Mouse (Mus musculus) spleen, adult 2 months (tissue): ENCODE measurements around the gene Prkab1. TPM values are rescaled to one million over a fixed set of nuclear protein-coding genes. Genes with fewer than 3 reads are reported as not detected.

Experiments
- DNase-seq, 2 experiments: peaks; one replicate each; pipeline versions ENCODE4 v3.0.0 to v3.0.0-alpha.2; 2012 to 2021; ENCODE audit warnings: low spot score in 2 of 2, low read depth in 1 of 2
- H3K27ac ChIP-seq: fragments of 200-500 bp; 2 replicates; pipeline ENCODE4 v1.5.1; 2012; ENCODE audit warnings: low read length, inconsistent platforms; ENCODE audit not compliant: insufficient read depth
- H3K27me3 ChIP-seq: fragments of 200-500 bp; 2 replicates; pipeline ENCODE4 v1.6.1; 2012; ENCODE audit warnings: mild to moderate bottlenecking, moderate library complexity, low read length, inconsistent platforms; ENCODE audit not compliant: control insufficient read depth, insufficient read depth
- H3K36me3 ChIP-seq: fragments of 200-500 bp; 2 replicates; pipeline ENCODE4 v1.6.1; 2012; ENCODE audit warnings: mild to moderate bottlenecking, low read length, inconsistent platforms; ENCODE audit not compliant: control insufficient read depth, insufficient read depth
- H3K4me1 ChIP-seq: fragments of 200-500 bp; 2 replicates; pipeline ENCODE4 v1.6.1; 2011; ENCODE audit warnings: inconsistent platforms; ENCODE audit not compliant: control insufficient read depth, insufficient read depth, insufficient read length
- H3K4me3 ChIP-seq: fragments of 200-500 bp; 2 replicates; pipeline ENCODE4 v1.5.1; 2011; ENCODE audit warnings: mild to moderate bottlenecking, inconsistent platforms; ENCODE audit not compliant: insufficient read depth, insufficient read length; ENCODE audit errors: extremely low read depth
- CTCF ChIP-seq: fragments of 200-500 bp; IDR thresholded peaks from 2 replicates; pipeline ENCODE4 v1.5.1; 2011; ENCODE audit warnings: mild to moderate bottlenecking, inconsistent platforms; ENCODE audit not compliant: insufficient read depth, insufficient read length, insufficient replicate concordance; ENCODE audit errors: extremely low read depth
- POLR2A ChIP-seq: fragments of 200-500 bp; IDR thresholded peaks from 2 replicates; pipeline ENCODE4 v1.6.1; 2011; ENCODE audit warnings: low read depth, low read length, inconsistent platforms
- WGBS: fragments of 180-500 bp; shearing (Covaris S2); methylation state at CpG from one replicate; pipeline ENCODE4 v1.1.7; 2018; 5-methylcytosine and 5-hydroxymethylcytosine counted together
- polyA plus RNA-seq: library from polyadenylated mRNA; depleted of rRNA; stranded (reverse); fragments of >200 nt; gene quantifications from 2 replicates; pipeline ENCODE4 v1.2.3, GENCODE M21; 2012

Gene Prkab1
- polyA plus RNA-seq, 1 experiment = 59.6 TPM

GRCm38 (mm10) chr5:116013821-116014220 is 10.5 kb downstream of the Prkab1 start:
- WGBS = 86% methylated on average over 8 of the region's 8 CpGs
- peaks cover 45% of the 10 kb centered on the region for H3K36me3 ChIP-seq
- TF ChIP-seq CTCF (no peak), POLR2A (no peak)
- H3K4me1 ChIP-seq = peaks cover 2% of the 10 kb centered on the region; the same call in 1 of the 2 replicates
- no peak overlapping the region for H3K27ac ChIP-seq
- H3K4me3 ChIP-seq = no peak overlapping the region
- H3K27me3 ChIP-seq = no peaks in the 10 kb centered on the region
- DNase-seq = no peak

DNA sequence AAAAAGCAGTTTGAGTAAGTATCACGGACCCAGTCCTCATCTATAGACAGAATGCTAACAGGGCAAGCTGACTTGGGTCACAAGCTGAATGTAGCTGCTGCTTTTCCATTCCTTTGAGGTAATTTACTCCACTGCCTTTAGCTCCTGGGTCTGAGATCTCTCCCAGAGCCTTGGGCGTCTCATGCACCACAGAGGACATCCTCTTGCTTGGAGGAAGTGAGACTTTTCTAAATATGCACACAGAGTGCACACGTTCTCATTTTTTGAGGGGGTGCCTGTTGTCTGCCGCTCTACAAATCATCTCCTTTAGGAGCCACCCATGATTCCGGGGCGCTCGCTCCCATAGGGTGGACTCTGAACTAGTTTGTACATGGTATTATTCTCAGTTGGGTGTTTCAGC is 11.8 kb downstream of the Prkab1 start:
- Histone ChIP-seq H3K36me3 (peaks cover 35% of the 10 kb centered on the region), H3K27ac (no peak overlapping the region), H3K27me3 (no peaks in the 10 kb centered on the region), H3K4me1 (peaks cover 2% of the 10 kb centered on the region; the same call in 1 of the 2 replicates), H3K4me3 (no peak overlapping the region)
- no peak for TF ChIP-seq POLR2A
- no peak for DNase-seq
- 63% methylated on average over 7 of the region's 7 CpGs for WGBS

DNA sequence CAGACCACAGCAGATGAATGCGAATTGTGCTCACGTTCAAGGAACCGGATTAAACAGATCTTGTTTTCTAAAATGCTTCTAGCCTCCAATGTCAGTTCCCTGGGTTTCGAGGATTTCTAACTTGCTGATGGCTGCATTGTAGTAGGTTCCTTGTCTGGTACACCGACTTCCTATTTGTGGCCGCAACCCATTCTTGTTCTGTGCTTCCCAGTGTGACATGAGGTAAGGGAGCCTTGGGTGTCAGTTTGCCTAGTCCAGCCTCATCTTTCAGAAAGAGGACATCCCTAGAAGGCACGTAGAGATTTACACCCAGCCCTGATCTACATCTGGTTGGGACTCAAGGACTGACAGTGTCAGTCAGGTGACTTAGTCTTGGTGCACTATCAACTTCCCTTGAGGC is 12.6 kb downstream of the Prkab1 start:
- no peaks in the 10 kb centered on the region for H3K27me3 ChIP-seq
- H3K36me3 ChIP-seq = peaks cover 28% of the 10 kb centered on the region
- DNase-seq = no peak
- H3K27ac ChIP-seq = no peak overlapping the region
- WGBS = 69% methylated on average over 7 of the region's 7 CpGs
- peaks cover 2% of the 10 kb centered on the region; the same call in 1 of the 2 replicates for H3K4me1 ChIP-seq
- TF ChIP-seq POLR2A = no peak
- no peak for TF ChIP-seq CTCF
- no peak overlapping the region for H3K4me3 ChIP-seq

GRCm38 (mm10) chr5:116009884-116010627 is 14.3 kb downstream of the Prkab1 start:
- 78% methylated on average over 2 of the region's 2 CpGs for WGBS
- DNase-seq = no peak
- Histone ChIP-seq H3K4me1 (peaks cover 2% of the 10 kb centered on the region; the same call in 1 of the 2 replicates), H3K4me3 (no peak overlapping the region), H3K27me3 (no peaks in the 10 kb centered on the region), H3K27ac (no peak overlapping the region), H3K36me3 (peaks cover 15% of the 10 kb centered on the region)
- TF ChIP-seq CTCF = no peak
- TF ChIP-seq POLR2A = no peak

DNA sequence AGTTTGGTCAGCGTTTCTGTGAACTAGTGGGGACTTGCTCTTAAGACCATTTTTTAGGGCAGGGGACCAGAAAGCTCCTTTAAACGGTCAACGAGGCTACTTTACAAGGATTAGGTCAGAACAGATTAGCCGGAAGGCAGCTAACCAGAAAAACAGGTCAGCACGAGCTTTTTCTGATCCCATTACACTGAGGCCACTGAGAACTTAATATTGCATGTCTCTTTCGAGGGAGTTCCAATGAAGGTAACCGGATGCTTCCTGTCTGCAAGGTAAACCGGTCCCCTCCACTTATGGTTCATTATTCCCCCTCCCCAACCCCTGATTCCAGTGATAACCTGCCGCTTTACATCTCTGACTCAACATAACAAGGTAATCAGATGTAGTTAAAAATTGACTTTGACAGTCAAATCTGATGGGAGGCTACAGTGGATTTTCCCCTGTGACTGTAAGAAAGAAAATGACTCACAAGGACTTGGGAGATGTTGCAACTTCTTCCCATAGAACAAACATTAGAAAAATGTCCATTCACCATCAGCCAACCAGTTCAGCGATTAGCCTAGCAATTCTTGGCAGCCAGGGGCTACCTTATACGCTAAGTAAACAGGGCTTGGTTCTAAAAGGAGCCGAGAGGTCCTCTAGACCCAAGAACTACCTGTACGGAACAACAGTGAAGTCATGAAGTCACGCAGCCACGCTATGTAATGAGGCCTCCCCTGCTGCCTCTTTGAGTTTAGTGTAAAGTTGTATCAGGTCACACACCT is 15.0 kb downstream of the Prkab1 start:
- Histone ChIP-seq H3K4me1 (peaks cover 2% of the 10 kb centered on the region; the same call in 1 of the 2 replicates), H3K36me3 (peaks cover 8% of the 10 kb centered on the region; the same call in 1 of the 2 replicates), H3K27ac (no peak overlapping the region), H3K4me3 (no peak overlapping the region), H3K27me3 (no peaks in the 10 kb centered on the region)
- DNase-seq = no peak
- 96% methylated on average over 15 of the region's 15 CpGs for WGBS
- TF ChIP-seq CTCF (no peak), POLR2A (no peak)

DNA sequence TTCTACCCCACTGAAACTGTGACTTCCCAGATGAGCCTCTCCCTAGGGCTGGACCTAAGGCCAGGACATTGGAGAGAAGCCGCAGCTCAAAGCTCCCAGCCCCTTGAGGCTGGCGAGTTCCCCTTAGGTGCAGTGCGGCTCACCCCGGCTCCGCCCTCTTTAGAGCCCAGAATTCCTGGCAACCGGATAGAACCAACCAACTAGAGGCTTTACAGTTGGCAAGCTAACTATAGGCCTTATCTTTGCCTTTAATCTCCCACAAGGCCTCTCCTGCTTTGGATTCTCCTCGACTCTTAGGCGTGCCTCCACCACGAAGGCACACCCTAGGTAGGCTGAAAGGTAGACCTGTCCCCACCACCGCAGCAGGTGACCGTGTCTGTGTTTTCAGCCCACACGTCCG is 16.6 kb downstream of the Prkab1 start:
- Histone ChIP-seq H3K36me3 (no peaks in the 10 kb centered on the region), H3K27ac (no peak overlapping the region), H3K27me3 (no peaks in the 10 kb centered on the region), H3K4me1 (no peaks in the 10 kb centered on the region), H3K4me3 (no peak overlapping the region)
- TF ChIP-seq POLR2A = no peak
- no peak for DNase-seq
- 93% methylated on average over 13 of the region's 13 CpGs for WGBS
